ENCODE assay signal across 8 mouse cellular contexts in the genomic region with DNA sequence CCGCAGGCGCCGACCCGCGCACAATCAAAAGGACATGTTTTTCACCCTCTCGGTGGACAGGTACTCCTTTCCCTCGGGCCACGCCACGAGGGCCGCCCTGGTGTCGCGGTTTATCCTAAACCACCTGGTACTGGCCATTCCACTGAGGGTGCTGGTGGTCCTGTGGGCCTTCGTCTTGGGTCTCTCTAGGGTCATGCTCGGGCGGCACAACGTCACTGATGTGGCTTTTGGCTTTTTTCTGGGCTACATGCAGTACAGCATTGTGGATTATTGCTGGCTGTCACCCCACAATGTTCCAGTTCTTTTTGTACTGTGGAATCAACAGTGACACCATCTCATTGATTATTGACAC. TPM values are rescaled to one million over a fixed set of nuclear protein-coding genes. Genes with fewer than 3 reads are reported as not detected.
A peak's percentile ranks its signal among the peaks of the same experiment; 100 is the strongest.
DNase-seq lines count a peak whose midpoint lies in the region; ATAC-seq and TF ChIP-seq lines count a peak whose summit lies in the region.

No protein-coding gene starts in this region.

- no peak; the same call in 1 of the 2 replicates for TF ChIP-seq POLR2A in olfactory bulb, adult 2 months (IDR thresholded peaks at IDR 0.05; ENCODE audit: insufficient read depth, low read depth, low read length)

- H3K9me3 ChIP-seq in lung, postnatal 0 days (ENCODE audit: low read length), result no peaks in the 10 kb centered on the region
- H3K9me3 ChIP-seq in forebrain, embryonic 11.5 days (ENCODE audit: control insufficient read depth, low read length), result no peaks in the 10 kb centered on the region
- no peaks in the 10 kb centered on the region for H3K9me3 ChIP-seq in limb, embryonic 12.5 days

- 7% methylated on average over 16 of the region's 16 CpGs for WGBS in lung, postnatal 0 days
- 6% methylated on average over 16 of the region's 16 CpGs for whole genome bisulfite sequencing in forebrain, embryonic 11.5 days
- 7% methylated on average over 16 of the region's 16 CpGs for WGBS in limb, embryonic 12.5 days
- 5% methylated on average over 16 of the region's 16 CpGs for WGBS in olfactory bulb, adult 2 months

- H3K4me2 ChIP-seq in lung, postnatal 0 days (replicated peaks; ENCODE audit: low read depth, low read length), result peak overlapping the region; percentile 90
- H3K4me2 ChIP-seq in forebrain, embryonic 11.5 days (ENCODE audit: low read depth, low read length, severe bottlenecking), result peak overlapping the region; percentile 92
- H3K4me2 ChIP-seq in limb, embryonic 12.5 days, result peak overlapping the region; percentile 88

- no peak for TF ChIP-seq CTCF in lung, postnatal 0 days (IDR thresholded peaks at IDR 0.05)
- no peak for TF ChIP-seq CTCF in olfactory bulb, adult 2 months (IDR thresholded peaks at IDR 0.05; ENCODE audit: insufficient read depth, low read depth, low read length)

- H3K27me3 ChIP-seq in lung, postnatal 0 days (replicated peaks; ENCODE audit: insufficient read depth, low read length), result no peaks in the 10 kb centered on the region
- peaks cover 4% of the 10 kb centered on the region; the same call in 1 of the 2 replicates for H3K27me3 ChIP-seq in forebrain, embryonic 11.5 days (ENCODE audit: control insufficient read depth, insufficient read depth, low read length)
- peaks cover 4% of the 10 kb centered on the region for H3K27me3 ChIP-seq in limb, embryonic 12.5 days

- peak overlapping the region; percentile 95 for H3K4me3 ChIP-seq in lung, postnatal 0 days (ENCODE audit: low read depth, low read length)
- H3K4me3 ChIP-seq in forebrain, embryonic 11.5 days (ENCODE audit: low read depth, low read length), result peak overlapping the region; percentile 78
- H3K4me3 ChIP-seq in limb, embryonic 12.5 days (replicated peaks), result peak overlapping the region; percentile 84
- H3K4me3 ChIP-seq in olfactory bulb, adult 2 months (ENCODE audit: insufficient read depth, low read depth, low read length), result peak overlapping the region; percentile 85

- TF ChIP-seq EP300 in lung, postnatal 0 days (IDR thresholded peaks at IDR 0.05), result no peak

- H3K27ac ChIP-seq in lung, postnatal 0 days (ENCODE audit: low read length), result peak overlapping the region; percentile 85; the same call in 1 of the 2 replicates
- H3K27ac ChIP-seq in forebrain, embryonic 11.5 days (ENCODE audit: low read depth, low read length), result no peak overlapping the region
- no peak overlapping the region for H3K27ac ChIP-seq in limb, embryonic 12.5 days
- peak overlapping the region; percentile 28; the same call in 1 of the 2 replicates for H3K27ac ChIP-seq in olfactory bulb, adult 2 months (ENCODE audit: insufficient read depth, low read depth, low read length)

- DNase-seq in lung, postnatal 0 days (ENCODE audit: low spot score), result no peak
- no peak for DNase-seq in lung, postnatal 36 days
- no peak for DNase-seq in forebrain, embryonic 11.5 days (ENCODE audit: low spot score)
- DNase-seq in cerebellum, adult 11-12 months, result no peak
- DNase-seq in embryo, embryonic 10 days (ENCODE audit: low spot score), result no peak
- no peak for DNase-seq in cerebellum, adult 11 months

- H3K9ac ChIP-seq in lung, postnatal 0 days (replicated peaks; ENCODE audit: low read depth), result peak overlapping the region; percentile 82
- peak overlapping the region; percentile 83 for H3K9ac ChIP-seq in forebrain, embryonic 11.5 days (ENCODE audit: low read length)
- H3K9ac ChIP-seq in limb, embryonic 12.5 days (replicated peaks), result peak overlapping the region; percentile 81

- ATAC-seq in lung, postnatal 0 days, result no peak
- peak; percentile 47; the same call in 1 of the 2 replicates for ATAC-seq in forebrain, embryonic 11.5 days (replicated peaks; ENCODE audit: low FRiP score)
- peak; percentile 59 for ATAC-seq in limb, embryonic 12.5 days (ENCODE audit: insufficient number of reproducible peaks, insufficient read depth, low FRiP score, low TSS enrichment, low read depth)

- H3K4me1 ChIP-seq in lung, postnatal 0 days (ENCODE audit: insufficient read depth, low read depth, low read length), result peaks cover 13% of the 10 kb centered on the region; the same call in 1 of the 2 replicates
- peaks cover 9% of the 10 kb centered on the region for H3K4me1 ChIP-seq in forebrain, embryonic 11.5 days (replicated peaks; ENCODE audit: control insufficient read depth, insufficient read depth, low read length)
- H3K4me1 ChIP-seq in limb, embryonic 12.5 days (replicated peaks), result peaks cover 7% of the 10 kb centered on the region
- H3K4me1 ChIP-seq in olfactory bulb, adult 2 months (ENCODE audit: control insufficient read depth, insufficient read depth, low read length), result peaks cover 10% of the 10 kb centered on the region

- H3K36me3 ChIP-seq in lung, postnatal 0 days (ENCODE audit: insufficient read depth, low read length), result no peaks in the 10 kb centered on the region
- no peaks in the 10 kb centered on the region for H3K36me3 ChIP-seq in forebrain, embryonic 11.5 days (ENCODE audit: control insufficient read depth, insufficient read depth, low read length)
- no peaks in the 10 kb centered on the region for H3K36me3 ChIP-seq in limb, embryonic 12.5 days

RNA-seq across cellular contexts. Expression of gene Plpp6, which starts 0.8 kb away (rescaled TPM):
- 9.8 and 9.9 TPM in 2 replicates for polyA plus RNA-seq in lung, postnatal 0 days (2015; fragmentation: Nextera tagmentation; extraction: Ambion mirVana)
- 6.1 and 6.4 TPM in 2 replicates for polyA plus RNA-seq in forebrain, embryonic 11.5 days (2014; fragmentation: Nextera tagmentation; extraction: Ambion mirVana)
- 5.3 and 6.7 TPM in 2 replicates for polyA plus RNA-seq in limb, embryonic 12.5 days (2016; fragmentation: Nextera tagmentation; extraction: Ambion mirVana)
- not detected in 2 replicates for polyA plus RNA-seq in olfactory bulb, adult 2 months (2012; ENCODE audit: insufficient read depth, insufficient read length, low replicate concordance, missing spikeins)

RNA-seq across cellular contexts. Expression of gene 4430402I18Rik, which starts 3.1 kb away (rescaled TPM):
- polyA plus RNA-seq in lung, postnatal 0 days (2015; fragmentation: Nextera tagmentation; extraction: Ambion mirVana), result 5.9 and 6.7 TPM in 2 replicates
- 0.19 and 1.2 TPM in 2 replicates for polyA plus RNA-seq in forebrain, embryonic 11.5 days (2014; fragmentation: Nextera tagmentation; extraction: Ambion mirVana)
- polyA plus RNA-seq in limb, embryonic 12.5 days (2016; fragmentation: Nextera tagmentation; extraction: Ambion mirVana), result 0.33 and 0.44 TPM in 2 replicates
- not detected in 2 replicates for polyA plus RNA-seq in olfactory bulb, adult 2 months (2012; ENCODE audit: insufficient read depth, insufficient read length, low replicate concordance, missing spikeins)

RNA-seq across cellular contexts. Expression of gene Cdc37l1, which starts 25.6 kb away (rescaled TPM):
- 21.2 and 23.4 TPM in 2 replicates for polyA plus RNA-seq in lung, postnatal 0 days (2015; fragmentation: Nextera tagmentation; extraction: Ambion mirVana)
- 52.0 and 55.7 TPM in 2 replicates for polyA plus RNA-seq in forebrain, embryonic 11.5 days (2014; fragmentation: Nextera tagmentation; extraction: Ambion mirVana)
- 48.2 and 48.8 TPM in 2 replicates for polyA plus RNA-seq in limb, embryonic 12.5 days (2016; fragmentation: Nextera tagmentation; extraction: Ambion mirVana)
- 483 TPM in 1 of 2 replicates, not detected in the other for polyA plus RNA-seq in olfactory bulb, adult 2 months (2012; ENCODE audit: insufficient read depth, insufficient read length, low replicate concordance, missing spikeins)

Comparison
In these comparisons a context has a peak if more than half of its experiments do, and no peak if none do; other contexts are left out.
1. H3K27ac ChIP-seq: peak in lung, postnatal 0 days (single experiment) and olfactory bulb, adult 2 months (single experiment); none in forebrain, embryonic 11.5 days (single experiment) and limb, embryonic 12.5 days (single experiment).
2. Peak in every context shown above with its lines, with median percentiles within 50 percentile points of each other: H3K4me2 ChIP-seq, H3K4me3 ChIP-seq and H3K9ac ChIP-seq.